Mouse (Mus musculus) yolk sac, embryonic 10.5 days (tissue): ENCODE measurements around the gene Dtymk.
"Not testable (repeated sequence)": the region's sequence is repeated elsewhere in the genome, so short reads cannot be mapped to it uniquely, and the experiment has no call there.

Experiments used
- DNase-seq: peaks from one replicate; pipeline ENCODE4 v3.0.0-alpha.2; 2017; ENCODE audit warnings: low spot score

Dtymk gene

GRCm38 (mm10) chr1:93804818-93805217 lies 3.1 kb upstream of the Dtymk start:
- DNase-seq: no peak

GRCm38 (mm10) chr1:93803556-93804507 lies 2.1 kb upstream of the Dtymk start, which contains the start of gene Ing5:
Ing5 (plus strand) TSS chr1:93803965.
- DNase-seq: peak; percentile 98

- no peak for DNase-seq
Measured at GRCm38 (mm10) chr1:93802771-93803170, 1.0 kb upstream of the Dtymk start.

- no peak for DNase-seq
Measured at GRCm38 (mm10) chr1:93800670-93801503, 847 bp downstream of the Dtymk start.

GRCm38 (mm10) chr1:93795886-93796285 lies 5.8 kb downstream of the Dtymk start:
- DNase-seq: no peak

GRCm38 (mm10) chr1:93794526-93794925 lies 7.2 kb downstream of the Dtymk start:
- no peak for DNase-seq

GRCm38 (mm10) chr1:93786912-93787311 lies 14.8 kb downstream of the Dtymk start:
- DNase-seq: no peak

GRCm38 (mm10) chr1:93776686-93777085 lies 25.0 kb downstream of the Dtymk start:
- DNase-seq: no peak

GRCm38 (mm10) chr1:93769901-93770300 lies 31.8 kb downstream of the Dtymk start:
- DNase-seq: no peak

- DNase-seq: no peak
Measured at GRCm38 (mm10) chr1:93767600-93767999, 34.1 kb downstream of the Dtymk start.

GRCm38 (mm10) chr1:93764871-93765591 lies 36.7 kb downstream of the Dtymk start:
- DNase-seq: no peak

GRCm38 (mm10) chr1:93763531-93763930 lies 38.2 kb downstream of the Dtymk start:
- not testable (repeated sequence) for DNase-seq

- DNase-seq: no peak
Measured at GRCm38 (mm10) chr1:93760076-93760475, 41.7 kb downstream of the Dtymk start.

GRCm38 (mm10) chr1:93756154-93756553 lies 45.6 kb downstream of the Dtymk start:
- DNase-seq: no peak

- no peak for DNase-seq
Measured at GRCm38 (mm10) chr1:93755618-93756017, 46.1 kb downstream of the Dtymk start.

- DNase-seq: no peak
Measured at GRCm38 (mm10) chr1:93755291-93755610, 46.5 kb downstream of the Dtymk start.

GRCm38 (mm10) chr1:93754573-93755290 lies 47.0 kb downstream of the Dtymk start, which contains the start of gene Thap4:
Thap4 (minus strand) TSS chr1:93754864.
- DNase-seq: peak; percentile 89

- no peak for DNase-seq
Measured at GRCm38 (mm10) chr1:93753911-93754572, 47.7 kb downstream of the Dtymk start.

GRCm38 (mm10) chr1:93751290-93751689 lies 50.4 kb downstream of the Dtymk start, which contains the start of gene Atg4b:
Atg4b (plus strand) TSS chr1:93751500.
- no peak for DNase-seq

GRCm38 (mm10) chr1:93748539-93748938 lies 53.2 kb downstream of the Dtymk start:
- DNase-seq: peak; percentile 21

GRCm38 (mm10) chr1:93746179-93746578 lies 55.6 kb downstream of the Dtymk start:
- no peak for DNase-seq
